Mouse (Mus musculus) limb, embryonic 10.5 days (tissue): ENCODE measurements around the gene Nccrp1. TPM values are rescaled to one million over a fixed set of nuclear protein-coding genes. Genes with fewer than 3 reads are reported as not detected.
A peak's percentile ranks its signal among the peaks of the same experiment; 100 is the strongest.

Experiments used
- DNase-seq: peaks from one replicate; pipeline ENCODE4 v3.0.0-alpha.2; 2017; ENCODE audit warnings: low spot score
- H3K27ac ChIP-seq: fragments of 300-500 bp; sonication (generic); 2 replicates; pipeline ENCODE4 v1.5.1; 2016; ENCODE audit warnings: mild to moderate bottlenecking
- H3K27me3 ChIP-seq: fragments of 300-500 bp; sonication (generic); 2 replicates; pipeline ENCODE4 v1.6.1; 2016; ENCODE audit warnings: low read depth, mild to moderate bottlenecking; ENCODE audit not compliant: poor library complexity, severe bottlenecking
- H3K36me3 ChIP-seq: fragments of 300-500 bp; sonication (generic); 2 replicates; pipeline ENCODE4 v1.6.1; 2016; ENCODE audit warnings: mild to moderate bottlenecking, moderate library complexity
- H3K4me1 ChIP-seq: fragments of 300-500 bp; sonication (generic); 2 replicates; pipeline ENCODE4 v1.6.1; 2016
- H3K4me3 ChIP-seq: fragments of 300-500 bp; sonication (generic); 2 replicates; pipeline ENCODE4 v1.5.1; 2016; ENCODE audit warnings: mild to moderate bottlenecking, moderate library complexity
- H3K9me3 ChIP-seq: fragments of 300-500 bp; sonication (generic); replicated peaks from 2 replicates; pipeline ENCODE4 v1.6.1; 2016; ENCODE audit warnings: mild to moderate bottlenecking
- WGBS: fragments of 180-500 bp; shearing (Covaris S2); methylation state at CpG from one replicate; pipeline ENCODE4 v1.1.7; 2016; 5-methylcytosine and 5-hydroxymethylcytosine counted together
- polyA plus RNA-seq: library from polyadenylated mRNA; unstranded; fragments of >200 nt; fragmentation: Nextera tagmentation; extraction: Ambion mirVana; gene quantifications from 2 replicates; pipeline ENCODE4 v1.2.1, GENCODE M21; 2016

Gene Nccrp1
- polyA plus RNA-seq, 1 experiment from 2014 or later, result not detected

DNA sequence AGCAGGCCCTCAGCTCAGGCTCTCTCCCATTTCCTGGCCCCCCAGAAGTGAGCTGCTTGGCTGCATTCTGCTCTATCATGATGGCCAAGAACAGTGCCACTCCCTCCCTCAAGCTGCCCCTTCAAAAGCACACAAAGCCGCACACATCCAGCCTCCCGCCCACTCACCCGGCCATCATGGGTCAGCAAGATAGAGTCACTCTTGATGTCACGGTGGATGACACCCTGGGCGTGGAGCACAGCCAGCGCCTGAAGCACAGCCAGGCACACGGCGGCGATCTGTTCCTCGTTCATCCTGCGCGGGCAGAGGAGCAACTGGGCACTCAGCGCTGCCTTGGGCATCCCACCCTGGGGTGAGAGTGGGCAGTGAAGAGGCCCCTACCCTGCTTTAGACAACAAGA lies 15.3 kb upstream of the Nccrp1 start:
- H3K27me3 ChIP-seq, result no peaks in the 10 kb centered on the region
- DNase-seq, result no peak
- H3K4me1 ChIP-seq, result peaks cover 9% of the 10 kb centered on the region; the same call in 1 of the 2 replicates
- no peaks in the 10 kb centered on the region for H3K9me3 ChIP-seq
- 96% methylated on average over 13 of the region's 13 CpGs for WGBS
- H3K36me3 ChIP-seq, result peaks cover 94% of the 10 kb centered on the region
- H3K27ac ChIP-seq, result no peak overlapping the region
- no peak overlapping the region for H3K4me3 ChIP-seq

DNA sequence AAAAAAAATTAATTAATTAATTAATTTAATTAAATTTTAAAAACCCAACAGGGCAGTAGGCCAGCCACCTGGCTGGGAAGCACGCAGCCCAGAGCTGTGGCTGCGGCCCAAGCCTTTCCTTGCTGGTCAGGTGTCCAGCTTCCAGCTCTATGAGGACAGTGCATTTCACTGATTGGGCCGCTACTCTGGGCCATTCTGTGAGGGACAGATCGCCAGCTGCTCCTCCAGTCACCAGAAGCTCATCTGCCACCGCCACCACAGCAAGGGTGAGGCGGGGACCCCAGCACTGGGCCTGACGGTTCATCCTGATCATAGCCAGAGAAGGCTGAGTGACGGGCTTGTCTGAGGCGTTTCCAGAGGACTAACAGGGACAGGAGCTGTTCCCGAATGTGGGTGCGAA lies 14.9 kb upstream of the Nccrp1 start:
- 90% methylated on average over 11 of the region's 11 CpGs for whole genome bisulfite sequencing
- DNase-seq, result no peak
- no peaks in the 10 kb centered on the region for H3K27me3 ChIP-seq
- peaks cover 10% of the 10 kb centered on the region for H3K4me1 ChIP-seq
- H3K9me3 ChIP-seq, result no peaks in the 10 kb centered on the region
- peaks cover 90% of the 10 kb centered on the region for H3K36me3 ChIP-seq
- no peak overlapping the region for H3K4me3 ChIP-seq
- no peak overlapping the region for H3K27ac ChIP-seq

DNA sequence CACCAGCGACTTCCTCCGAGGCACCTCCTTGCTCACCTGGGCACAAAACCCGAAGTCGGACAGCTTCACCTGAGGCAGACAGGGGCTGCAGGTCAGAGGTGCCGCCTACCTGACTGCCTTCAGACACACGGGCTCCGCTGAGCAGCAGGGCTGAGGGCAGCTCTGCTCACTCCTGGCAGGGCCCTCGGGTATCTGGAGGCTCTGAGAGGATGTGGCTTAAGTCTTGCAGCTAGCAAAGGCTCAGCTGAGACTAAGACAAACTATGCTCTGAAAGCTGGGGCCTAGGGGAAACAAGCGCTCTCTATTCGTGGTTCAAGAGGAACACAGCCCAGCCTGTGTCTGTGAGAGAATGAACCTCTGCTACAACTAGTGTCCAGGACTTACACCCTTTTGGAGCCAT lies 13.8 kb upstream of the Nccrp1 start:
- Histone ChIP-seq H3K4me1 (peaks cover 21% of the 10 kb centered on the region), H3K27me3 (no peaks in the 10 kb centered on the region), H3K9me3 (no peaks in the 10 kb centered on the region), H3K36me3 (peaks cover 81% of the 10 kb centered on the region), H3K4me3 (no peak overlapping the region), H3K27ac (no peak overlapping the region)
- 92% methylated on average over 10 of the region's 10 CpGs for WGBS
- no peak for DNase-seq

DNA sequence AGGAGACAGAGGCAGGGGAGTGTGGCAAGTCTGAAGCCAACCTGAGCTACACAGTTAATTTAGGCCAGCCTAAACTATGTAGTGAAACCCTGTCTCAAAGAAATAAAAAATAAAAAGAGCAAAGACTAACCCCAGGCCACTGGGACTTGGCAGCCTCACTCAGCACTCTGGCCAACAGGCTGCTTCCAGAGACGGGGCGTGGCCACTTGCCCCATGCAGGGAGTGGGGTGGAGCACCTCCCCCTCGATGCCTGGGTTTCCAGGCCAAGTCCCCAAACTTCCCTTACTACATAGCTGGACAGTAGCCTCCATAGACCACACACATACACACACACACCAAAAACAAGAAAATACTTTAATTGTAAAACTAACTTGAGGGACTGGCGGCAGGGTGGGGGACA lies 11.4 kb upstream of the Nccrp1 start:
- no peaks in the 10 kb centered on the region for H3K27me3 ChIP-seq
- peaks cover 58% of the 10 kb centered on the region for H3K36me3 ChIP-seq
- H3K9me3 ChIP-seq, result no peaks in the 10 kb centered on the region
- WGBS, result 42% methylated on average over 4 of the region's 4 CpGs
- H3K27ac ChIP-seq, result no peak overlapping the region
- no peak overlapping the region for H3K4me3 ChIP-seq
- H3K4me1 ChIP-seq, result peaks cover 21% of the 10 kb centered on the region
- no peak for DNase-seq

DNA sequence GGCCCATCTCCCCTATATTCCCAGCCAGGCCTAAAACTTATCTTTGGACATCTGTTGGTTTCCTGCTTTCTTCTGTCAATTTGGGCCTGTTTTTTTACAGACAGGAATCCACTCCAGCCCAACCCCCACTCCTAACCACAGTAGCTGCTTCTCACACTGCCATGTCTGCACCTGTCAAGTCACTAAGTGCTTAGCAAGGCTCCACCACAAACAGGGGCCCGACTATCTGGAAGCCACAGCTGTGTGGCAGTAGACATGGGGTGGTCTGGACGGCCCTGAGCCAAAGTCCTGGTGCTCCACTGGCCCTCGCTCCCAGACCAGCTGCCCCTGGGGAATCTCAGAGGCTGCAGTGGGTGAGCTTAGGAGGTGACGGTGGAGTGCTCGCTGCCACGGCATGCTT lies 10.7 kb upstream of the Nccrp1 start:
- 78% methylated on average over 6 of the region's 6 CpGs for WGBS
- DNase-seq, result no peak
- H3K4me1 ChIP-seq, result peaks cover 20% of the 10 kb centered on the region
- H3K27me3 ChIP-seq, result no peaks in the 10 kb centered on the region
- H3K36me3 ChIP-seq, result peaks cover 50% of the 10 kb centered on the region
- H3K27ac ChIP-seq, result no peak overlapping the region; the same call in 1 of the 2 replicates
- no peak overlapping the region for H3K4me3 ChIP-seq
- H3K9me3 ChIP-seq, result no peaks in the 10 kb centered on the region

DNA sequence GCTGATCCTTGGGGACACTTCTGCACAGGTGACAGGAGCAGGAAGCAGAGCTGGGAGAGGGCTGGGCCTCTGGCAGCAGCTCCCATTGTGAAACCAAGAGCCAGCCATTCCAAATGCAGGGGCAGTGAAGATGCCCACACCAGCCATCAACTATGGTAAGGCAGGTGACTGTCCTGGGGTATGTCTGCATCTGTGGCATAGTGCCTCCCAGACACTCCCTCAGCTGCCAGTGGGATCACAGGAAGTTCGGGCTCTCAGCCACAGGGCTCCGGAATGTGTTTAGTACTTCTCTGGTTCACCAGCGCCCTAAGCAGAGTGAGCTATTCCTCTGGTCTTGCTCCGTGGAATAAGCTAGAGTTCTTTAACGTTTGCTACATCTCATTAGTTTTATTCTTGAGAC lies 10.0 kb upstream of the Nccrp1 start:
- Histone ChIP-seq H3K4me1 (peaks cover 18% of the 10 kb centered on the region), H3K4me3 (no peak overlapping the region), H3K27me3 (no peaks in the 10 kb centered on the region), H3K27ac (no peak overlapping the region), H3K9me3 (no peaks in the 10 kb centered on the region), H3K36me3 (peaks cover 44% of the 10 kb centered on the region)
- no peak for DNase-seq
- 74% methylated on average over 5 of the region's 5 CpGs for WGBS

DNA sequence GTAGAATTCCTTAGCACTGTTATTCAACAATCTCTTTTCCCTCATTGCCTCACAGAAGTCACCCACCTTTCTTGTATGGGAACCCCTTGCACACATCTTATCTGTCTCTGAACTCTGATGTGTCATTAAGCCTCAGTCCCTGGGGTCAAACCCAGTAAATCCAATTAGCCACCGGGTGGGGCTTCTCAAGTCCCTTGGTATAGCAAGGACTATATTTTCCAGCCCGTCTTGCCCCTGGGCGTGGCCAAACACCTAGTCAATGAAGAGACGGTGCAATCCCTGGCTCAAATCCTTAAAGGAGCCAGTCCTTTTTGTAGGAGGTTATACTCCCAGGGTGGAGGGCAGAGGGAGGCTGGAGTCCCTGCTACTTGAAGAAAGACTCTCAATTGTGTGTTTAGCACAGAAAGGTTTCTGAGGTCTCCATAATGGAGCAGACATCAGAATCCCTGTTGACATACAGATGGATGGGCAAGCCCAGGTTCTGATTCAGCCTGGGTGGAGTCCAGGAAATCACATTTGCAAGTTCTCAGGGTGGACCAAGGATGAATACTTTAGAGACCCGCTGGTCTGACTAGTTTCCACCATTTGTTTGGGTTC lies 9.0 kb upstream of the Nccrp1 start:
- Histone ChIP-seq H3K4me1 (peaks cover 18% of the 10 kb centered on the region), H3K27ac (no peak overlapping the region), H3K4me3 (no peak overlapping the region), H3K9me3 (no peaks in the 10 kb centered on the region), H3K27me3 (no peaks in the 10 kb centered on the region), H3K36me3 (peaks cover 35% of the 10 kb centered on the region)
- WGBS, result 16% methylated on average over 5 of the region's 5 CpGs
- no peak for DNase-seq

DNA sequence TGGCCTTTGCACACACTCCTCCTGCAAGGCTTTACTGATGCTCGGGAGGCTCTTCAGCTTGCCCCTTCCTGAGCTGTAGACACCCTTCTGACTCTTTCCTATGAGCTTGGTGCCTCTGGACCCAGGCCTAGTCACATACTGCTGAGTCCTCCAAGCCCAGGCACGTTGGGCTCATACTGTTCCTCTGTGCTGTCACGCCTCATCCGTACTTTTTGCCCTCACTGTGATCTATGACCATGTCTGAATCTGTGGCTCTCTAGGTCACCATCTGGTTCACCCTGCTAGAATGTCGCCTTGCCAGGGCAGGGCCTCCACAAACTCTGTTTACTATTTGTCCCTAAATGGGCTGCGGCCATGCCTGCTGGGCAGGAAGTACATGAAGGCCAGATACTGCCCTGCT lies 6.0 kb upstream of the Nccrp1 start:
- no peak overlapping the region for H3K27ac ChIP-seq
- peaks cover 6% of the 10 kb centered on the region for H3K27me3 ChIP-seq
- H3K4me3 ChIP-seq, result no peak overlapping the region
- peaks cover 12% of the 10 kb centered on the region; the same call in 1 of the 2 replicates for H3K4me1 ChIP-seq
- WGBS, result 89% methylated on average over 6 of the region's 6 CpGs
- H3K9me3 ChIP-seq, result no peaks in the 10 kb centered on the region
- no peak for DNase-seq
- peaks cover 7% of the 10 kb centered on the region; the same call in 1 of the 2 replicates for H3K36me3 ChIP-seq

DNA sequence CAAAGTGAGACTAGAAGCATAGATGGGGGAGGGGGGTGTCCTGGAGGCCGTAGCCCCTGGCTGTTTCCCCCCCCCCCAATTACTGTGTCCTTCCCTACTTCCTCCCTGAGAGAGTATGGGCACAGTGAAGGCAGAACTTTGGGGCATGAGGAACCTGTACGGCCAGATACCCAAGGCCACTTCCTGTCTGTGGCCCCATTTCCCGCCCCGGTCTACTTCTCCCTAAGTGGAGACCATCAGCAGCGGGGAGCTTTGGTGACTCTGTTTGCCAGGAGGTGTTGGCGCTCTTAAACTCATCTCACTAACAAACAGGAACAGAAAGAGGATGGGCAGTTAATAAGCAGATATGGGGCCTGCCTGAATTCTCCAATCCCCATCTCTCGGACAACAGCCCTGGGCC lies 574 bp upstream of the Nccrp1 start:
- no peak overlapping the region for H3K27ac ChIP-seq
- H3K36me3 ChIP-seq, result no peaks in the 10 kb centered on the region
- DNase-seq, result no peak
- H3K27me3 ChIP-seq, result peaks cover 60% of the 10 kb centered on the region
- peaks cover 35% of the 10 kb centered on the region for H3K4me1 ChIP-seq
- H3K9me3 ChIP-seq, result no peaks in the 10 kb centered on the region
- no peak overlapping the region for H3K4me3 ChIP-seq
- 69% methylated on average over 7 of the region's 7 CpGs for WGBS

DNA sequence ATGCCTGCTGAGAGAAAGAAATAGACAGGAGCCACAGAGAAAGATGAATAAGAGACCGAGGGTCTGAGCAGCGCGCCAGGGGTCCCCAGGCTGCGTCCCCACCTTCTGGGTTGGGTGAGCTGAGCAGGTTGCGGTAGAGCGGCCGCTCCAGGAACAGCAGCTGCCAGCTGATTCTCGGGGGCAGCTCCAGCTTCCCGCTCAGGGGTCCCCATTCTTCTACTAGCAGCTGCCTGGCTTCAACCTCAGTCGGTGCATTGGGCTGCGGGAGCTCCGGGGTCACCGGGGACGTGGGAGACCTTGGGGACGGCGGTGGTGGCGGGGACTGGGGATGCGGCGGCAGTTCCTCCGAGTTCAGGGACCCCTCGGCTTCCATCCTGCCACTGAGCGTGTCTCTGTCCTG lies 405 bp downstream of the Nccrp1 start:
- no peak for DNase-seq
- H3K36me3 ChIP-seq, result no peaks in the 10 kb centered on the region
- peaks cover 60% of the 10 kb centered on the region for H3K27me3 ChIP-seq
- H3K4me3 ChIP-seq, result peak overlapping the region; percentile 41
- 1% methylated on average over 22 of the region's 22 CpGs for WGBS
- no peaks in the 10 kb centered on the region for H3K9me3 ChIP-seq
- no peak overlapping the region for H3K27ac ChIP-seq
- H3K4me1 ChIP-seq, result peaks cover 35% of the 10 kb centered on the region

DNA sequence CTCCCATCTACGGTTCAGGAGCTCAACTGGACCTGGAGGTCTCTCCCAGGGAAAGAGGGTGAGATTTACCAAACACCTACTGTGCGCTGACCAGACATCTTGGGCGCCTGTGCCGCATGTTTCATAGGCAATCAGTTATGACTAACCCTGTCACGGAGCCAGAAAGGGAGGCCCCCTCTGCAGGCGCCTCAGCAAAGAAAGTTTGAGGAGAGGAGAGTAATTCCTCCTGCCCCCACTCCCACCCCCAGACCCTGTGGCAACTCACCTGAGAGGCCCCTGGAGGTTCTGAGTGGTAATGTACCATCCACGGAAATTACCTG lies 1.2 kb downstream of the Nccrp1 start:
- 41% methylated on average over 7 of the region's 7 CpGs for WGBS
- Histone ChIP-seq H3K9me3 (no peaks in the 10 kb centered on the region), H3K27ac (no peak overlapping the region), H3K27me3 (peaks cover 60% of the 10 kb centered on the region), H3K4me3 (no peak overlapping the region; the same call in 1 of the 2 replicates), H3K36me3 (no peaks in the 10 kb centered on the region), H3K4me1 (peaks cover 35% of the 10 kb centered on the region)
- no peak for DNase-seq

DNA sequence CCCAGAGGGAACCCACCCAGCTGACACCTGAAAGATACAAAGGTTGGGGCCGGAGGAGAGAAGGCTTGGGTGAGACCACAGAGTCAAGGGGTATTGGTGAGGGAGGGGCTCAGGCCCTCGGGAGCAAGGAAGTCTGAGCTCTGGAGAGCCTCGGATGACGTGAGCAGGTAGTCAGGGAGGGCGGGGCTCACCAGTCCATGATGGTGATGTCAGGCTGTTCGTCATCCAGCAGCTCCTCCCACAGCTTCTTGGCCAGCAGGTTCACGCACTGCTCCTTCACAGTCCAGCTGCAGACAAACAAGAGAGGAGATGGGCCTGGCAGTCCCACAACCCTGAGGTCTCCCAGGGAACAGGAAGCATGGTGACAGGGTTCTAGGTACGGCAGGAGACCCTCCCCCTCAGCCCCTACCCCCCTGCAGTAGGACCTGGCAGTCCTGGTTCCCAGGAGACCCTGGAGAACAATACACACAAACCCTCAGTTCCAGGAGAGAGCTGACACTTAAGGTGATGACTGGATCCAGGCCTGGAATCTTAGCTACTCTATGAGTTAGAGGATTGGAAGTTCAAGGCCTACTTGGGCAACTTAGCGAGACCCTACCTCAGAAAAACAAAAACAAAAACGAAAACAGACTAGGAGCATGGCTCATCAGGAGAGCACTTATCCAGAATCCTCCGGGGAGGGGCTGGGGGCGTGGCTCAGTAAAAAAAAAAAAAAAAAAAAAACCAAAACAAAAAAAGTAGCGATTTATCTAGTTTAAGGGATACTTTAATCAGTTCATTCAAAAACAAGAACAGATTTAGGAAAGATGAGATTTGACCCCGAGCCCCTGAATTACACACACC lies 1.8 kb downstream of the Nccrp1 start:
- no peak for DNase-seq
- peaks cover 35% of the 10 kb centered on the region for H3K4me1 ChIP-seq
- H3K36me3 ChIP-seq, result no peaks in the 10 kb centered on the region
- no peak overlapping the region for H3K27ac ChIP-seq
- no peaks in the 10 kb centered on the region for H3K9me3 ChIP-seq
- 19% methylated on average over 14 of the region's 14 CpGs for WGBS
- H3K27me3 ChIP-seq, result peaks cover 60% of the 10 kb centered on the region
- H3K4me3 ChIP-seq, result no peak overlapping the region

DNA sequence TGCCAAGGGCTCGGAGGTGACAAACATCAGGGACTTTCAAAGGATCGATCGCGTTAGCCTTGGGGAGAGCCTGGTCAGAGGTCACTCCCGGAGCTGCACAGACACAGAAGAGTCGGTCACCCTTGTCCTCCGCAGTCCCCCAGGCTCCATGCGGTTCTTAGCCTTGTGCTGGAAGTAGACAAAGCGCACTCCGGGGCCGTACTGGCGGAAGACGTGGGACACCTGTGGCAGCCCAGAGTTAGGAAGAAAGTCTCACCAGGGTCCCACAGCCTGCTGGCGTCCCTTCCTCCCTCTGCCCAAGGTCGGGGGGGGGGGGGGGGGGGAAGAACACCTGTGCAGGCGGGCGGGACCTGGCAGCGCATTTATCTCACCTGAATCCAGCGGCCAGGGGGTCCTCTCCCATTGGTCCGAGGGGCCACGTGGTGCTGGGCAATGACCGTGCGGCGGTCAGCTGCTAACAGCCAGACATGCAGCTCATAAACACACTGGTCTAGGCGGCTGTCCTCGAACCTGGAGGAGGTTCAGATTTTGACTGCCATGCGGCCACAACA lies 2.9 kb downstream of the Nccrp1 start:
- Histone ChIP-seq H3K4me3 (peak overlapping the region; percentile 48), H3K4me1 (peaks cover 35% of the 10 kb centered on the region), H3K9me3 (no peaks in the 10 kb centered on the region), H3K27me3 (peaks cover 60% of the 10 kb centered on the region), H3K36me3 (no peaks in the 10 kb centered on the region), H3K27ac (peak overlapping the region; percentile 51)
- DNase-seq, result peak; percentile 64
- WGBS, result 5% methylated on average over 27 of the region's 27 CpGs
